Mouse (Mus musculus): ENCODE results near the gene Vwf.
A peak's percentile ranks its signal among the peaks of the same experiment; 100 is the strongest.

Vwf gene

DNA sequence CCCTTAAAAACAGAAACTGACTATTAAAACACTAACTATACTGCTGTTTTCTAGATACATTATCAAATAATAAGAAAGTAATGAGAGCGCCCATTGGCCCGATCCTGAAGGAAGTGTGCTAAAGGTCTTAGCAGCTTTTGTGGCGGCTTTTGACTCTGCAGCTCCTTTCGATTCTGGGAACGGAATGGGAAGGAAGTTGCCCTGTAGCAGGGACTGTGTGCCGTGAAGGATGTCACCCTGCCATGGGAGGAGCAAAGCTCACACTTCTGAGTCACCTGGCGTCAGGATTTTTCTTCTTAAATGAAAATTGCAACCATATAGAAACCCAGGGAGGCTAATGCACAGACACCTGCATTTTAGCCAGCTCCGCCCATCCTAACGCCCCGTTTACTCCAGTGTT lies 1.8 kb downstream of the Vwf start:
- DNase-seq, result no peak

DNA sequence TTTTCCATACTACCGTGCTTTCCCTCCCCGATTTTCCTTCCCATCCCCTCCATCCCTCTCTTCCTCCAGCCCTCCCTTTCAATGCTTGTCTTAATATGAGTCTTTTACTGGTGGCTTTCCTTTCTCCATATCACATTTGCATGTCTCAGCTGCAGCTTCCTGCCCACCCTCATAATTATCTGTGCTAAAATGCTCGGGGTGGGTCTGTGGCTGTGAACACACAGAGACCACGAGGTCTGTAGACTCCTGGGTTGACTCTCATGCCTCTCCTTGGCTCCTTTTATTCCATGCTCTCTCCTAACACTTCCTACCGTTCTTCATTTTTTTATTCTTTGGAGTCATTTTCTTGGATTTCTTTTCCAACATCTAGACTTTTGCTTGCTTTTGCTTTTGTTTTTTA lies 3.6 kb downstream of the Vwf start:
- DNase-seq, result no peak

DNA sequence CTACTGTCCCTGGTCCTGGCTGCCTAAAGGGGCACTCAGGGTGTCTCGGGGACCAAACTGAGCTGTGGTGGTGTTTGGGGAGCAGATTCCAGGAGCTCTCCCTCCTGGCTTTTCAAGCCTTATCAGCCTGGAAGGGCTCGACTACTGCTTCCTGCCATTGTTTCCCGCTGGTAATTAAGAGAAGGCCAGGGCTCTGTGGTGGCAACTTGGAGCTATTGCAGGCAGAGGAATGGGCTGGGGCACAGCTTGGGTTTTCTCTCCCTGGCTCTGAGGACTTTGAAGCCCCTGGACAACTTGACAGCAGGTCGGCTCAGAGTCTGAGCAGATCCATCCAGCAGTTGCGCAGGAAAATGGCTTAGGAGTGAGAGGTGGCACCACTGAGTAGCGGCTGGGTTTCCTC lies 6.2 kb downstream of the Vwf start:
- no peak for DNase-seq

DNA sequence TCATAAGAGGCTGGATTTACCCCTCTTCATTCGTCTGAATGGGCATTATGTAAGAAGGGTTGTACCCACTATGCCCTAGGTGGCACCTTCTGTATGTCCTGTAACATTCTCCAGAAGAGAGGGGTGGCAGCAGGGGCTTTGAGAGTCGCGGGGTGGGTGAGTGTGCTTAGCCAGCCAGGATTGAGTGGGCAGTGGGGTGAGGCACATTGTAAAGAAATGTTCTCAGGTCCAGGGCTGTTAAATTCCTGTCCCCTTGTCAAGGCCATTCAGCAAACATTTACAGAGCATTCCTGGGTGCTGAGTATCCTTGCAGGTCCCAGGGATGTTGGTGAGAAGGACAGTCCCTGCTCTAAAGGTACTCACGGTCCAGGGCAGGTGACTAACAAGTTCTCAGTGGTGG lies 7.0 kb downstream of the Vwf start:
- DNase-seq, result no peak

DNA sequence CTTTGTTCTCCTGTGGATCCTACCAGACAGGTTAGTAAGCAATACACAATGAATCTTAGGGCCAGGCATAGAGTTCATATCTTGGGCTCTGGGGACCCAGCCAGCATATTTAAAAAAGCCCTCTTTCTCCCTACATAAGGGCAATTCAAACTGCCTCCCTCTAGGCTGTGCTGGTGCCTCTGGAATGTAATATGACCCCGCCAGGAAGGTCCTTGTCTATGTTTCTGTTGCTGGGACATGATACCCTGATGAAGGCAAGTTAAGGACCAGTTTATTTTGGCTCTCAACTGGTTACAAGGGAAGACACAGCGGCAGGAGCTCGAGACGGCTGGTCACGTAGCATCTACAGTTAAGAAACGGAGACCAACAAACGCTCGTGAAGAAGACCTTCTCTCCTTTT lies 12.3 kb downstream of the Vwf start:
- DNase-seq, result no peak

DNA sequence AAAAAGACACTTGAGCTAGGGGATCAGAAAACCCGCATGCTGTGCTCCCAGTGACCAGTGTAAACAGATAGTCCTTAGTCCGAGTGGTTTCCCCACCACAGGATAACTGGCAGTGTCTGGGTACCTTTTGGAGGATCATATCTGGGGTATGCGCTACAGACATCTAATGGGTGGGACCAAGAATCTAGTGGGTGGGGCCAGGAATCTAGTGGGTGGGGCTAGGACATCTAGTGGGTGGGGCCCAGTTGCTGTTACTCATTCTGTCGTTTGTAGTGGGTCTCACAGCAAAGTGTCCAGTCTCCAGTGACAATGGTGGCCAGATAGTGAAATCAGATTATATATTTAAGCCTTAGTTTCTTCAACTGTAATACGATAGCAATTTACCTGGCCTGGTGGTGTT lies 14.5 kb downstream of the Vwf start:
- DNase-seq, result no peak

DNA sequence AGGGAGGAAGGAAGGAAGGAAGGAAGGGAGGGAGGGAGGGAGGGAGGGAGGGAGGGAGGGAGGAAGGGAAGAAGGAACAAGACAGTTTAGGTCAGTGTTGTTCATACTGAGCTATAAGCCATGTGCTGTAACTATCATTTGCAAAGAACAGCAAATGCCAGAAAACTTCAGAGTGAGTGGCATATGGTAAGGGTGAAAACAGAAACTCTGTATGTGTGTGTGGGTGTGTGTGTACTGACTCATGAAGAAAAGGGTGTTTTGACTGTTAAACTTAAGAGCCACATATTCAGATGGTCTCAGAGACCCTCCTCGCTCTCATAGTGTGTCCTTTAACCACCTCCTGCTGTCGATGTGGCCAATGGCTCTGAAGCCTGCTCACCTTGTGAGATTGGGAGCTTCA lies 14.9 kb downstream of the Vwf start:
- no peak for DNase-seq

DNA sequence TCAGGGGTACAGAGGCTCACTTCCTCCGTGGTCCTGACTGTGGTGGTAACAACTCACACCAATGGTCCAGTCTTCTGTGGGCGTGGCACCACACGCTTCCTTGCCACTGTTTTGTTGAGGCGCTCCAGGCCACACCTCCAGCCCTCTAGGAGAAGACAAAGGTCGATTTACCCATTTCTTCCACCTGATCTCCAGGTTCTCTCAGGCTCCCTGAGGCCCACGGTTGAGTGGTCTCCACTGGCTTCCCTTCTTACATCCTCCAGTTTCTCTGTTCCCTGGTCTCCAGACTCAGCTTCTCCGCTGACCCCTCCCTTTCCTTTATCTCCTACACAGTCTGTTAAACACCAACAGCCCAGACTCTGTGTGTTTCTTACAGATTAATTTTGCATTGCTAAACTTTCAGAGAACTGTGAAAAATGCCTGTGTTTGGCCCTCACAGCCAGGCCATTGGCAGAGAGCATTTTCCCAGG lies 18.3 kb downstream of the Vwf start:
- DNase-seq, result no peak

DNA sequence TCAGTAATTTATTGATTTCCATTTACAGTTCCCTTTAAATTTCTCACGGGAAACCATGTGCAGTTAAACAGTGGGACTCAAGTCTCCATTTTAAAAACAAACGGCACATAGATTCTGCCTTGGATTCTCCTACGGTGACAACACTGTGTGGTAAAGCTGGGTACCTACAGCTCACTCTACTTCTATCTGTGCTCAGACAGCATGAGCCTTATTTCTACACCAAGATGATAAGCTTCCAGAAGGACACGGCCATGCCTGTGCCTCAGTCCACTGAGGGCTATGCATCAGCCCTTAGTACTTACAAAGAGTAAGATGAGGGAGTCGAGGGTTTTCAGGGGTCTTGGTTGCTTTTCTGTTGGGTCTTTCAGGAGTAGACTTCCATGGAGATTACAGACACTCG lies 18.8 kb downstream of the Vwf start:
- no peak for DNase-seq

DNA sequence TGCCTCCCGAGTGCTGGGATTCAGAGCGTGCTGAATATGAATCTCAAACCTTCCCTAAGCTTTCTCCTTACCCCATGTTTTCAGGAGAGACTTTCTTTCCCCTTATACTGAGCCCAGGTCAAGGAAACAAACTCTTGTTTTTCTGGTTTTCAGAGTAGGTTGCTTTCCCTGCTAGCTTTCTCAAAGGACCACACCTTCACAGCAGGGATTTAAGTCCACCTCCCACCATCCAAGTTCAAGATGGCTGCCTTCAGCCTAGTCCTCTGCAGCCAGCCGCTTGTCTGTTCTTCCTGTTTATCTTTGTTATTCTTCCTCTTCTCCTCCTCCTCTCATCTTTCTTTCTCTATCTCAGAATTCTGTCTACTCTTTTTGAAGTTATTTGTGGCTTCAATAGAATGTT lies 20.1 kb downstream of the Vwf start:
- no peak for DNase-seq

DNA sequence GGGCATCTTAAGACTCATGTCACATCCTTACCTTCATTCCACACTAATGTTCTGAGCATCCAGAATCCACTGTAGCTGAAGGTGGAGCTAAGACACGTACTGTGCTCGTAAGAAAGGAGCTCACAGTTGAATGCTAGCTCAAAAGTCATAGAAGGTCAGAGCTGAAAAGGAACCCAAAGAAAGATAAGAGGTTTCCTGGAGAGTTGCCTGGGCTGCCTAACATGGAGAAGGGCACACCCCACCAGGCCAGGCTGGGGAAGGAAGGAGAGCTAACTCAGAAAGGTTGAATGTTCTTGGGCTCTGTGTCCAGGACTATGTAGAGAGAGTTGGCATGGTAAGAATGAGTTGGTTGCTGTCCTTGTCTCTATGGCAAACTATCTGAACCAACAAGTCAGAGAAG lies 21.8 kb downstream of the Vwf start:
- no peak for DNase-seq

DNA sequence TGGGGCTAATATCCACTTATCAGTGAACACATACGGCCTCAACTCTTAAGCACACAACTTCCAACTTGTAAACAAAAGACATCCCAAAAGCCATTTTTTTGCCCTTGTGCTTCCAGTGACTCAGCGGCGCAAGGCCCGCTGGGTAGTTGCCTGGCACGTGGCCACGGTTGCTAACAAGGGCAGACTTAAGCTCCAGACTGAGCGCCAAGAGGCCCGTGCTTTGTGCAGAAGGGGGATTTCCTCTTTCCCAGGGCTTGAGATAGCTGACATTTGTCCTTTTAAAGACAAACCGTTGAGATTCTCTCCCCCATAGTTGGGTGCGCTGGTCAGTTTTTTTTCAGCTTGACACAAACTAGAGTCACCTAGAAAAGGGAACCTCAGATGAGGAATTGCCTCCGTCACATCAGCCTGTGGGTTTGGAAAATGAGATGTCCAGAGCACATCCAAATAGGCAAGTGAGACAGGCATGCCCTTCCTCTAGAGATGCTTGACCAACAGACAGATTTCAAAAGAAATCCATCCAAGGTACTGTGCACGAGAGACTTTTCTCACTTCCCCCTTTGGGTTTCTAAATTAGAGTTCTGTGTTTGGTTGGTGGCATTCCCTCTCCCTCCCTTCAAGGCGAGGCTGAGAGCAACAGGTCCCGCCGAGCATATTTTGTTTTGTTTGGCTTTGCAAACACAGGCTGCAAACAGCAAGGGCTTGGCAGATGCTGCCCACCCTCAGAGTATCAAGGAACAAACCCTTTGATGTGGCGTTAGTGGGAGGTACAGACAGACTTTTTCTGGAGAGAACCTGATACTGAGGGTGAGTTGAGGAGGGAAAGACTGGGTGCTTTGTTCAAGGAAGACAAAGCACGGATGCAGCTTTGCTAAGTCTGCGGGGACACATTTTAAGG lies 26.0 kb downstream of the Vwf start:
- DNase-seq, result peak; percentile 66 to 70

DNA sequence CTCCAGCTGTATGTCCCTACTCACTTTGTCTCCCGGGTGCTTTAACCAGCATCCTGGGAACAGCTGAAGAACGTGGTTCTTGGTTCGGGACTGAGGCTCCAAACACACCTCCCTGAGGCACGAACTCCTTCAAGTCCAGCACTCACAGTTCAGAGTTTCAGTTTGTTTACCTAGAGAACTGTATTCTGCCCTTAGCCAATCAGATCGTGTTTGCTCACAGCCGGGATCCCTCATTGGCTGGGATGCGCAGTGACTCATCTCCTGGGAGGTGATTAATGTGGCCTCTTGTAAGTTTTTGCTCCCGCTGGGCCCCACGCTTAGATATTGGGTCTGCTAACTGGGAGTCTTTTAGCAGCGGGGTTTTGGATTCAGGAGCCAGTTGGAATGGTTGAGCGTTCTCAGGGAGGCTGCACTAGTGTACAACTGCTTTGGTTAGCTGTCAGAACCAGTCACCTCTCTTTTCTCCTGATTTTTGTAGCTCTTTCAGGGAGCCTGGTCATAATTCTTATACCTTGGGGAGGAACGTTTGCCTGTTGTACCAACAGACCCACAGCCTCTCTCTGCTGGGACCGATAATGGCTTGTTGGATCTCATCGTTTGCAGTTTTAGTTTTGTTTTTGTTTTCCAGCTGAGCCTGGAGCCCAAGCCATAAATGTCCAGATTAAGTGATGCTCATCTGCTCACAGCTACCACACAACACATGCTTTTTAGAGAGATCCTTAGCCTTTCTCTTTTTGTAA lies 26.8 kb downstream of the Vwf start:
- peak; percentile 74 to 79 for DNase-seq

DNA sequence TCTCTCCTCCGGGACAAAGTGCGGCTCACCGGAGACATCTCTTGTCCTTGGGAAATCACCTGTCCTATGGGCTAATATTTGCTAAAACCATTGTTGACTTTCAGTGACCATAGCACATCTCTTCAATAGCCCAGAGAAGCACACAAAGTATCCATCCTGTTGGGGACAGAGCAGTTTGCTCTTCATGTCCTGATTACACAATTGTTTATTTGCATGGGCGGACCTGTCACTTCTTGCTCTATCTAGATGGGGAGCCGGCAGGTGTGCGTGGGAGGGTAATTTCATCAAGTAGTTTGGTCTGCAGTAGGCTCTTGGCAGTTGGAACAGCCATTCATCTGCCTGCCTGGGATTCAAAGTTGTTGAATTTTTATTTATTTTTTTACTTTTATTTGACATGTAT lies 28.5 kb downstream of the Vwf start:
- no peak for DNase-seq

DNA sequence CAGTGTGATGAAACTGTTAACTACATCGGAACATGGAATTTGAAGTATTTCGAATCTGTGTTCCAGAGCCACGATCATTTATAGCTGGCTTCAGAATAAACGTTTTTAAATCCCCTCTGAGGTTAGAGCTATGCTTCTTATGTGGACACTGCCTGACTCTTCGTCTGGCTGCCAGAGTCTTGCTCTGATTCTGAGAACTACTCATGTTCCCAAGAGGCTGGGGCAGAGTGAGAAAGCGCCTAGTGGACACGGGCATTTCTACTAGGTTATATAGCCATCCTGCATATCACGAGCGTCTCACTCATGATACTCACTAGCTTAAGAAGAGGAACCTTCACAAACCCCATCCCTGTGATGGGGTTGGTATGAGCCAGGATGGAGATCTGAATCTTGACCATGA lies 30.7 kb downstream of the Vwf start:
- DNase-seq, result no peak

DNA sequence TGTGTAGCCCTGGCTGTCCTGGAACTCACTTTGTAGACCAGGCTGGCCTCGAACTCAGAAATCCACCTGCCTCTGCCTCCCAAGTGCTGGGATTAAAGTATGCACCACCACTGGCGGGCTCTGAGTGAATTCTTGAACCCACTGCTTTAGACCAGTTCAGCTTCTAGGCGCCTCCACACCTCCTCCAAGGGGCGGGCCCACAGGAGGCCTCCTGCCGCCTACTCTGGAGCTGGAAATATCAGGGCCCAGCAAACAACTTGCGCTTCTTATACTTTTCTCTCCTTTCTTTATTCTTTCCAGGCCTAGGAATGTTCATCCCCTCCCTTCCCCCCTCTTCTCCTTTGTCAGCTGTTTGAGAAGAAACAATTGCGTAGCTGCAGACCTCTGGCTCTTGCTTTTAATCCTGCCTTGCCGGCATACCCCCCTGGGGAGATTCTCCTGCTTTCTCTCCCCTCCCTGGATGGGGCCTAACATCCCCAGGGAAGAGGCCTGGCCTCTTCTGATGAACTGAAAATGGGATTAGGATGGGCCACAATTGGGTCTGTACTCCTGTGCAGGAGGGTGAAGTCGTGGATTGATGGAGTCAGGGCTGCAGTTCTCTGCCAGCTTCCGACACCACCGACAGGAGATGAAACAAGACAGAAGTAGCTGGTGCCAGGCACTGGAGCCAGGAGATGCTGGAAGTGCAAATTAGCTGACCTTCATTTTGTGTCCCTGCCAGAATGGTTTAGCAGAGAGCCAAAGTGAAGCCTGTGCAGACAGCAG lies 31.5 kb downstream of the Vwf start:
- no peak for DNase-seq

DNA sequence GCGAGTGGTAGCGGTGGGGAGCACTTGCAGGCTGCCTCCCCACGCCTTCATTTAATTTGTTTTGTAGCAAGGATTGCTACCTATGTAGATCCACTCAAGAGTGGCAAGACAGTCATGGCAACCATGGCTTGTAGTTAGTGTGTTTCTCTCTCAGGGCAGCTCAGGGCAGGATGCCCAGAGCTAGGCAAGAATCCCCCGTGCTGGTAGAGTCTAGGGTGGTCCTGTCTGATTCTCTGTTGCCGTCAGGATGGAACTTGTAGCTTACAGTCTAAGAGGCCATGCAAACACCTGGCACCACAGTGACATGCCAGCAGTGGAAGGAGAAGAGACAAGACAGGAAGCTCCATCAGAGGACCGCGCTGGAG lies 32.1 kb downstream of the Vwf start:
- DNase-seq, result no peak

DNA sequence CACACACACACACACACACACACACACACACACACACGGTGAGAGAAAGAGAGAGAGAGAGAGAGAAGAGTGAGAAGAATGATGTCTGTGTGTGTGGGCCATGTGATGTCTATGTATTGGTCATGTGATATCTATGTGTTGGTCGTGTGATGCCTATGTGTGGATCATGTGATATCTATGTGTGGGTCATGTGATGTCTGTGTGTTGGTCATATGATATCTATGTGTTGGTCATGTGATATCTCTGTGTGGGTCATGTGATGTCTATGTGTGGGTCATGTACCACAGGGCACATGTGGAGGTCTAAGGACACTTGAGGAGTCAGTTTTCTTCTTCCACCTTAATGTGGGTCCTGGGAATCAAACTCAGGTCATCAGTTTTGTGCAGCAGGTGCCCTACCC lies 33.3 kb downstream of the Vwf start:
- DNase-seq, result no peak

DNA sequence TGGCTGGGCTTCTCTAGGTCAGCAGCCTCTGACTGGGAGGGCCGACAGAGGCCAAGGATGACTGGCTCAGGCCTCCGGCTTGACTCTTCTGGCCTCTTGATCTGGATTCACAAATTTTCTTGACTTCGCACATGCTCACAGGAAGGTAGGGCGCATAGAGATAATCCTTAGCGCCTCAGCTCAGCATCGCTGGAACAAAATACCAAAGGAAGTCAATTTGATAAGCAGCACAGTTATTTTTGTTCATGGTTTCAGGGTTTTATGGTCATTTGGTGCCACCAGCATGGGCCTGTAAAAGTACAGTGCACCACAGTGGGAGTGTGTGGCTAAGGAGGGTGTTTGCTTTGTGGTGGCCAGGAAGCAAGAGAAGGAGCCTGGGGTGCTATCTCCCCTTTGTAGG lies 37.1 kb downstream of the Vwf start:
- no peak for DNase-seq

DNA sequence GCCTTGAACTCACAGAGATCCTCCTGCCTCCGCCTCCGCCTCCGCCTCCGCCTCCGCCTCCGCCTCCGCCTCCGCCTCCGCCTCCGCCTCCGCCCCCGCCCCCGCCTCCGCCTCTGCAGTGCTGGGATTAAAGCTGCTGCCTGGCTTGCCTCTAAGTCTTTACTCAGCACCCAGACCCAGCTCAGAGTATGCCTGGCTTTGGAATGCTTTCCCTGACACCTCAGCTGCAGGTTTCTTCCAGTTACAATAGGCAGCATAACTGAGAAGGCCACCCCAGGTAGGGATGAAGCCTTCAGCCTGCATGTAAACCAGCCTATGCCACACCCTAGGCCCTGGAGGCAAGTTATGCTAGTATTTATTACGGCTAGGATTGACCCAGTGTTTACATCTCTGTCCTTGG lies 37.7 kb downstream of the Vwf start:
- no peak for DNase-seq

DNA sequence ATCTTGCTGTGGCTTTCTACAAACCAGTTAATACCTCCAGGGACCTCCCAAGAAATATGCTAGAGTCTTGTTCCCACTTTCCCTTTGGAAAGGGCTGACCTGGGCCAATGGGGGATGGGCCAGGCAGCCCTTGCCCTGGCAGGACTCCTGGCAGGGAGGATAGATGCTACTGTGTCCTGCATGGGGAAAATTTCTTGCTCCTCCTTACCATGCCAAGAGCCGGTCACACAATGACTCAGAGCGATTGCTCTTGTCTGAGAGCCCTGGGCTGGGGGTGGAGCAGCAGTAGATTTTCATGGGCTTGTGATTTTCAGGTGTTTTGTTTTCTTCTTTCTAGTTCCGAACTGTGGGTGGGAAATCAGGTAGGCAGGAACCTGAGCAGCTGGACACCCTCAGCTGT lies 39.0 kb downstream of the Vwf start:
- no peak for DNase-seq

DNA sequence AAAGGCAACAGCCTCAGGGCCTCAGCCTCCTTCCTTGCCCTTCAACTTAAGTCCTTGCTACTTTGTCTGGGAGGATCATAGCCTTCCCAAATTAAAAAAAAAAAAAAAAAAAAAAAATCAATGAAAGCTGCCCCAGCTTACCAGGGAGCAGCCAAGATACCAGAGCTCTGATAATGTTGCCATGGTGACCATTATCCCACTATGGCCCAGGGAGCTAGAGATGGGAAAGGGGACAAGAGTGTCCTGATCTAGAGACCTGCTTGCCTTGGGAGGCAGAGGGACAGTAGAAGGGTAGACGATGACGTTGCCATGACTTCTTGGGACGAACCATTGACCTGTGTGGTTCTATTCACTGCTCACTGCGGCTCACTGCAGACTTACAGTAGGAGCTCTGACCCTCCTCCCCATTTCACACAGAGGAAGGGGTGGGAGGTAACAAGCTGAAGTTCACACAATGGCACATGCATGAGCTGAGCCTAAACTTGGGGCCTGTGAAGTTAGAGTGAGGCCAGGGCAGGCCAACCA lies 39.5 kb downstream of the Vwf start:
- DNase-seq, result no peak

DNA sequence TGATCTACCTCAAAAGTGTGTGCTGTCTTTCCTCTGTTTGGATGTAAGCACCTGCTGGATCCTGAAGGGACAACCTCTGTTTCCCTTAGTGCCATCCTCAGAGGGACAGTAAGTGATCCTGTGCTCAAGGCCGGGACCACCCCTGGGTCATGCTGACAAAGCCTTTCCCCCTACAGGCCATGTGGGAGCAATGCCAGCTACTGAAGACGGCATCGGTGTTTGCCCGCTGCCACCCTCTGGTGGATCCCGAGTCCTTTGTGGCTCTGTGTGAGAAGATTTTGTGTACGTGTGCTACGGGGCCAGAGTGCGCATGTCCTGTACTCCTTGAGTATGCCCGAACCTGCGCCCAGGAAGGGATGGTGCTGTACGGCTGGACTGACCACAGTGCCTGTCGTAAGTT lies 41.7 kb downstream of the Vwf start:
- no peak for DNase-seq

DNA sequence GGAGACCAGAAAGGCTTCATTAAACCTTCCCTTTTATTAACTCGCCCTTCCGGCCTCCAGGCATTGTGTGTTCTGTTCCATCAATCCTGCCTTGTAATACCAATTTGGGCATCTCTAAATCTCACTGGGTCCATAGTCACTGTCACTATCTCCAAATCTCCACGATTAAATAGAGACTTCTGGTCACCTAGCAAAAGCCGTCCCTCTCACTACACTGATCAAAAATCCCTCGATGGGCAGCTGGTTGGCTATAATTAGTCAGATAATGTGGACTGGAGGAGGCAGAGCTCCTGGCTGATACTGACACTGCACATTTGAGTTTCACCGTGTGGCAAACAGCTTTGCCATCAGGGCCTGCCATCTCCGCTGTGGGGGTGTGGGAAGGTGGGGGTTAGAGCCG lies 42.5 kb downstream of the Vwf start:
- no peak for DNase-seq

Data from B cell, adult 2 months (primary cell).